8 mouse cellular contexts compared by ENCODE assay signal in genomic region chr6:17694550-17694951, GRCm38 (mm10). TPM values are rescaled to one million over a fixed set of nuclear protein-coding genes. Genes with fewer than 3 reads are reported as not detected.
DNase-seq lines count a peak whose midpoint lies in the region; ATAC-seq lines count a peak whose summit lies in the region.

No protein-coding gene starts in this region.

- no peaks in the 10 kb centered on the region for H3K36me3 ChIP-seq in hindbrain, embryonic 15.5 days
- peaks cover 10% of the 10 kb centered on the region for H3K36me3 ChIP-seq in megakaryocyte, embryonic 14.5 days (replicated peaks; ENCODE audit: low read length)

- H3K9me3 ChIP-seq in hindbrain, embryonic 15.5 days = no peaks in the 10 kb centered on the region
- H3K9me3 ChIP-seq in megakaryocyte, embryonic 14.5 days = no peaks in the 10 kb centered on the region

- peaks cover 8% of the 10 kb centered on the region; the same call in 1 of the 2 replicates for H3K4me1 ChIP-seq in hindbrain, embryonic 15.5 days (replicated peaks)
- peaks cover 29% of the 10 kb centered on the region for H3K4me1 ChIP-seq in megakaryocyte, embryonic 14.5 days

- ATAC-seq in hindbrain, embryonic 15.5 days (ENCODE audit: low FRiP score, low read depth) = peak; percentile 88

- H3K27ac ChIP-seq in hindbrain, embryonic 15.5 days (replicated peaks) = peak overlapping the region; percentile 64

- H3K4me3 ChIP-seq in hindbrain, embryonic 15.5 days = peak overlapping the region; percentile 73
- peak overlapping the region; percentile 99 for H3K4me3 ChIP-seq in megakaryocyte, embryonic 14.5 days (replicated peaks)

- H3K4me2 ChIP-seq in hindbrain, embryonic 15.5 days = peak overlapping the region; percentile 88

- DNase-seq in R1 (ENCODE audit: low read depth, low spot score) = peak; percentile 60
- peak; percentile 79 to 86 for DNase-seq in cerebellum, postnatal 25 days
- DNase-seq in frontal cortex, postnatal 36 days (ENCODE audit: low spot score in 2 of 2) = peak; percentile 45 to 51
- DNase-seq in left cerebral cortex, adult 8-10 months (ENCODE audit: low spot score in 2 of 2) = peak; percentile 28 to 36
- DNase-seq in right cerebral cortex, postnatal 10 days (ENCODE audit: low spot score in 2 of 2) = peak; percentile 70 to 75
- peak; percentile 74 to 81 for DNase-seq in urinary bladder, postnatal 4 days (ENCODE audit: low spot score in 2 of 2)

- 1% methylated on average over 46 of the region's 46 CpGs for WGBS in hindbrain, embryonic 15.5 days

- no peaks in the 10 kb centered on the region for H3K27me3 ChIP-seq in hindbrain, embryonic 15.5 days
- no peaks in the 10 kb centered on the region for H3K27me3 ChIP-seq in megakaryocyte, embryonic 14.5 days (replicated peaks)

- peak overlapping the region; percentile 52 for H3K9ac ChIP-seq in hindbrain, embryonic 15.5 days

RNA-seq across cellular contexts. Expression of gene St7, which starts 1.8 kb away (rescaled TPM):
- polyA plus RNA-seq in hindbrain, embryonic 15.5 days (2015; fragmentation: Nextera tagmentation; extraction: Ambion mirVana) = 49.1 and 54.8 TPM in 2 replicates
- 10 to 100 TPM; 27.5 to 41.4 (median 34.8) TPM for total RNA-seq in left cerebral cortex, adult 8-10 months (2022)
- 6.3 and 7.1 TPM in 2 replicates for polyA plus RNA-seq in megakaryocyte, embryonic 14.5 days (2012; ENCODE audit: insufficient read depth, low replicate concordance)

RNA-seq across cellular contexts. Expression of gene Capza2, which starts 58.5 kb away (rescaled TPM):
- polyA plus RNA-seq in hindbrain, embryonic 15.5 days (2015; fragmentation: Nextera tagmentation; extraction: Ambion mirVana) = 236 and 241 TPM in 2 replicates
- 100 to 1,000 TPM; 215 to 233 (median 225) TPM for total RNA-seq in left cerebral cortex, adult 8-10 months (2022)
- 12.1 TPM in 1 of 2 replicates, not detected in the other for polyA plus RNA-seq in megakaryocyte, embryonic 14.5 days (2012; ENCODE audit: insufficient read depth, low replicate concordance)

Comparison
In these comparisons a context has a peak if more than half of its experiments do, and no peak if none do; other contexts are left out.
1. Peak in every context shown above with its lines: DNase-seq, ATAC-seq, H3K4me3 ChIP-seq and H3K27ac ChIP-seq.
2. DNase-seq: peak in every context shown above with its lines; median percentile 82 in cerebellum, postnatal 25 days; 78 in urinary bladder, postnatal 4 days; 72 in right cerebral cortex, postnatal 10 days; 60 in R1; 48 in frontal cortex, postnatal 36 days; 32 in left cerebral cortex, adult 8-10 months.
3. RNA of gene Capza2, which starts 58.5 kb away (polyA plus RNA-seq): 236 to 241 TPM in hindbrain, embryonic 15.5 days; 12.1 TPM in megakaryocyte, embryonic 14.5 days; every median in the first group is over 10 times any median in the second.